Mouse (Mus musculus) testis, postnatal 14 days (tissue): ENCODE data around the gene Pdxp.
"Not testable (repeated sequence)": the region's sequence is repeated elsewhere in the genome, so short reads cannot be mapped to it uniquely, and the experiment has no call there.

Source experiments
- DNase-seq: peaks from one replicate; pipeline ENCODE4 v3.0.0; 2021; ENCODE audit warnings: low spot score

Gene Pdxp

GRCm38 (mm10) chr15:78913632-78914090 is at the start of gene Pdxp:
TSS of gene Pdxp (plus strand) at chr15:78913919.
- DNase-seq = peak; percentile 97

GRCm38 (mm10) chr15:78868398-78868797 is 45.3 kb upstream of the Pdxp start:
- no peak for DNase-seq

- DNase-seq = no peak
These were observed 44.9 kb upstream of the Pdxp start for GRCm38 (mm10) chr15:78868826-78869233.

DNA sequence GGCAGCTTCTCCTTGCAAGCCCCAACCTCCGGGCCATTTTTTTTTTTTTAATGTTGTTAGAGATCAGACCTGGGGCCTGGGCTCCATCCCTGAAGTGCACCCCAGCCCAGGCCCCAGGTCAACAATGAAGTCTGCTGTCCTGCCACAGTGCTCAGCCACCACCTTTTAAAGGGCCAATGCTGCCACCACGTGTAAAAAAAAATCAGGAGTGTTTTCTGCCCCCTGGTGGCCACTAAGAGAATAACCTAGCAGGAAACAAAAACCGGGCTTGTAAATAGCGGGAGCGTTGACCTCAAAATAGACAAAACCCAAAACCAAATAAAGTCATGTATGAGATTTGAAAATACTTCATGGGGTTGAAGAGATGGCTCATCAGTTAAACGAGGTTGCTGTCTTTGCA is 43.9 kb upstream of the Pdxp start:
- DNase-seq = no peak

- DNase-seq = no peak
These were observed 41.6 kb upstream of the Pdxp start for GRCm38 (mm10) chr15:78872021-78872608.

DNA sequence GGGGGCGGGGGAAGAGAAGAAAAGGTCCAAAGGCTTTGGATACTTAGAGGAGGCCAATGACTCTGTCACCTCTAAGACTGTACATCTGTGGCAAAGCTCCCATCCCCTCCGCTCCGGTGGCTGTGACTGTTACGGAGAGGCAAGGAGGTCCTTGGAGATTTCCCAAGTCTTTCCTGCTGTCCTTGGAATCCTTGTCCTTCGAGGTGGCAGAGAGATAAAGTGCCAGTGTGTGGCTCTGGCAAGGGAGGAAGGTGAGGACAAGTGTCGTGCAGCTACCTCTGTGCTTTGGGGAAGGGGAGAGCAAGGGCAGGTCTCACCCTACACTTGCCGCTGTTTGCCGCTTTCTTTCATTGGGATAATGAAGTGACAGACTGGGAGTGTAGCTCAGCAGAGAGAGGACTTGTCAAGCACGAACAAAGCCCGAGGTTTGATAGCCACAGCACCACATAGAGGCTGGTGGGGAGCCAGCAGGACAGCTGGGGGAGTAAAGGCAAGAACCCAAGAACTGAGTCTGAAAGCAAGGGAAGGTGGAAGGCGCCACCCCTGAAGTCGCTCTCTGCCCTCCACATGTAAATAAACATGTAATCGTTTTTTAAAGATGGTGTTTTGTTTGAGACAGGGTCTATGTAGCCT is 39.8 kb upstream of the Pdxp start:
- DNase-seq = no peak

DNA sequence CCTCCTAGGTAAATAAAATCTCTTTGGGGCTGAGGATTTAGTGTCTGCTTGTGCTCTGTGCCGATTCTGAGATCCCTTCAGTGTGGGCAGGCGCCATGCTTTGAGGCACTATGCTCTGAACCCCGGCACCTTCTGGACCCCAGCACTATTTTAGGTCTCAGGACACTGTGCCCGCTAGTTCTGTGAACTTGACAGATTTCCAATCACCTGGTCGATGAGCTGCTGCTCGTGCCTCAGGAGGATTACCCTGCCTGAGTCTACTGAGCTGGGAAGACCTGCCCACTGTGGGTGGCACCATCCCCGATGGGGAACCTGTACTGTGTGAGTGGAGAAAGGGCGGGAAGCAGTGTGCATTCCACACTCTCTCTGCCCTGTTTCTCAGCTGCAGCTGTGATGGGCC is 38.7 kb upstream of the Pdxp start:
- DNase-seq = no peak

- no peak for DNase-seq
These were observed 38.2 kb upstream of the Pdxp start for GRCm38 (mm10) chr15:78875537-78875936.

DNA sequence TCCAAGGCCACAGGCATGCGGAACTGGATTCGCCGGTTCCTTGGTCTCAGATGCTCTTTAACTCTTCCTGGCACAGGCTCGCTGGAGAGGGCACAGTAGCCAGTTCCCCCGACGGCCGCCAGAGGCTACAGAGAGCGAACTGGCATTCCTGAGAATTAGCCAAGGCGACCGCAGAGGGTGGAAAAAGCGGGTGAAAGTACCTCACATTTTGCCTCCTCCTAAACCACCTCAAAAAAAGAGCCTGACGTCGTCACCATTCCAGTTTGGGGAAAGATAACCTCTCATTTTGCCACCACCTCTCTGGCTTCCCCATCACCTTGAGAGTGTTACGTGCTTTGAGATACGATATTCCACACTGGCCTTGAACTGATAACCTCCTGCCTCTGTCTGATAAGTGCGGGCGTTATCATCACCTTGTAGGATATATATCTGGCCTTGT is 37.4 kb upstream of the Pdxp start:
- peak; percentile 79 for DNase-seq

- DNase-seq = peak; percentile 93
These were observed 36.5 kb upstream of the Pdxp start, which contains the start of gene Gga1 for GRCm38 (mm10) chr15:78876991-78877809. TSS of gene Gga1 (plus strand) at chr15:78877190.

GRCm38 (mm10) chr15:78877810-78878390 is 35.8 kb upstream of the Pdxp start:
- no peak for DNase-seq

DNA sequence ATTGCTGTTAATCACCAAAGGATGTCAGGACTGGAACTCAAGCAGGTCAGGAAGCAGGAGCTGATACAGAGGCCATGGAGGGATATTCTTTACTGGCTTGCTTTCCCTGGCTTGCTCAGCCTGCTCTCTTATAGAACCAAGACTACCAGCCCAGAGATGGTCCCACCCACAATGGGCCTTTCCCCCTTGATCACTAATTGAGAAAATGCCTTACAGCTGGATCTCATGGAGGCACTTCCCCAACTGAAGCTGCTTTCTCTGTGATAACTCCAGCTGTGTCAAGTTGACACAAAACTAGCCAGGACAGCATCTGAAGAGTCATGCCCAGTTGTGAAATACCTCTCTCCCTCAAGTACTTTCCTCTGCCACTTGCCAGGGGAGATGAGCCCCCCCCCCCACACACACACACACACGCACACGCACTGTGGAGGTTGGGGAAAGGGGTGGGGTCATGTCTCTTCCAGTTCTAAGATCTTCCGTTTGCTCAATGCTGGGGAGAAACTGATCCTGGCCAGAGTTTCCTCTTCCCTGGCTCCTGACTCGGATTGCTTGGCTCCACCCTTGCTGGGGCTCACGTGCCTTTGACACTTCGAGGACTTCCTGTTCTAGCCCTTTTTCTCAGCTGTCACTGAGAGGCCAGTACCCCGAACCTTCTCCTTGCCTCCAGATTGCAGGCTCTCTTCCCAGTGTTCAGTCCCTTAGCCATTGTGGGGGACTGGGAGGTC is 34.8 kb upstream of the Pdxp start:
- not testable (repeated sequence) for DNase-seq

GRCm38 (mm10) chr15:78880432-78880831 is 33.3 kb upstream of the Pdxp start:
- no peak for DNase-seq

DNA sequence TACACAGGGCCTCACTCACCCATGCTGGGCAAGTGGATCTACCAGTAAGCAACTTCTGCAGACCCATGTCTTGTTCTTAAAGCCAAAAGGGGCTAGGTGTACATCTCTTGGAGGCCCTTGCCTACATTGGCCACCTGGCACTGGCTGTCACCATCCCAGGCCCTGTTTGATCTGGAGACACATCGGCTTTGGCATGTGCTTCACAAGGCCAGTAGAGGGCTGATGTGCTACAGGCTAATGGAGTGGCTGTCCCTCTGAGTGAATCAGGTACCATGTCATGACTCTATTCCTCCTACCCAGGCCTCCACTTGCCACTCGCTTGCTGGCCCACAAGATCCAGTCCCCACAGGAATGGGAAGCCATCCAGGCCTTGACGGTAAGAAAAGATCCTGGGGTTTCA is 31.9 kb upstream of the Pdxp start:
- no peak for DNase-seq

- DNase-seq = no peak
These were observed 24.3 kb upstream of the Pdxp start for GRCm38 (mm10) chr15:78889401-78889853.

DNA sequence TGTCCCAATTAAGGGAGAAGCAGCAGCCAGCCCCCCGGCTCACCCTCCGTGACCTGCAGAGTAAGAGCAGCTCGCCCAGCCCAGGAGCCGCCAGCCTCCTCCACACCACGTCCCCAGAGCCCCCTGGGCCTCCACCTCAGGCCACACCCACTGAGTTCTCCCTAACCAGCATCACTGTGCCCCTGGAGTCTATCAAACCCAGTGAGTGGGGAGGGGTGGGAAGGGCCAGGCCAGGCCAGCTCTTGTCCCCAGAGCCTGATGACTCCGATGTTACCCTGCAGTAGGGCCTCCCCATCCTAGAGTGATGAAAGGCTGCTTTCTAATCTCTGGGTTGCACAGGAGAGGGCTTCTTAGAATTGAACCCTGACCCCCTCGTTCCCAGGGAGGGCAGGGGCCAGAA is 21.3 kb upstream of the Pdxp start:
- no peak for DNase-seq

GRCm38 (mm10) chr15:78894726-78895125 is 19.0 kb upstream of the Pdxp start:
- no peak for DNase-seq

GRCm38 (mm10) chr15:78895741-78896140 is 18.0 kb upstream of the Pdxp start:
- DNase-seq = no peak

DNA sequence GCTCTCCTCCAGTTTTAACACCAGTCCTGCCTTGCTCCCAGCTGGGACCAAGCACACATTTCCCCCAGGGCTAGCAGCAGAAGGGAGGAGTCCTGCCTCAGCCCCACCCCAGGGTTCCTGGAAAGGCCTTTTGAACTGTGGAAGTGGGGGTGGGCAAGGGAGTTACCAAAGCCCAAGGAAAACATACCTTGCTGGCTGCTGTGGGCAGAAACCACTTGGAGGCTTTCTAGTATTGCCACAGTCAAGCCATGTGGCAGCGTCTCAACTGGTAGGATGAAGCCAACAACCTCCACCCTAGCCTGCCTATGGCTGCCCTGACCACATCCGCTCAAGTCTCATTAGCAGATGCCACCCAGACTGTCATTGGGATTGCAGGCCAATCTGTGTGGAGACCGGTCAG is 17.6 kb upstream of the Pdxp start:
- no peak for DNase-seq

DNA sequence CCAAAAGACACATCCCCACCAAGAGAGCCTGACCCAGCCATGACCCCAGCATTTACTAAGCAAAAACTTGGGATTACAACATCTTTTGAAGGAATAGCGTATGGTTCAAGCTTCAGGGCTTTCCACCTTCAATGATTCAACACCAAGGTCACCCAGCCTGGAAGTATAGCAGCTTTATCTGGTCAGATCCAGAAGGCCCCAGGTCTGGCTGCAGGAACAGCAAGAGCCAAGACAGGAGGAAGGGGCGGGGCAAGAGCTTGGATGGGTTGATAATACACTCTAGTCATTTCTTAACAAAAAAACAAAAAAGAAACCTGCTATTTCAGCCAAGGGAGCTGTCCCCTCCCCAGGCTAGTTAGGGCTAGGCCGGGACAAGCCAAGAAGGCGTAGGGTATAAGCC is 16.2 kb upstream of the Pdxp start:
- DNase-seq = no peak

GRCm38 (mm10) chr15:78898507-78899001 is 15.2 kb upstream of the Pdxp start:
- no peak for DNase-seq

- no peak for DNase-seq
These were observed 14.3 kb upstream of the Pdxp start, which contains the start of gene Gm49510 for GRCm38 (mm10) chr15:78899409-78899739. TSS of gene Gm49510 (plus strand) at chr15:78899667.
